Mouse (Mus musculus) MEL (cell line): ENCODE data around the gene Nfe2l2.
A peak's percentile ranks its signal among the peaks of the same experiment; 100 is the strongest.

Experiments
- CHD1 ChIP-seq: IDR thresholded peaks from 2 replicates; pipeline ENCODE4 v1.6.1; 2012; ENCODE audit warnings: low read depth, mild to moderate bottlenecking, inconsistent platforms, low read length, improper control_type of control experiment
- CTCF ChIP-seq, 3 experiments: IDR thresholded peaks in 2 of 3; conservative IDR thresholded peaks in 1 of 3; 2 replicates each; pipeline ENCODE4 v1.5.1; 2011 to 2012; ENCODE audit warnings: low read length in 3 of 3, low read depth in 2 of 3, mild to moderate bottlenecking in 2 of 3, improper control_type of control experiment in 1 of 3, inconsistent platforms in 1 of 3, mixed read lengths in 1 of 3, moderate library complexity in 1 of 3; ENCODE audit not compliant: control insufficient read depth in 1 of 3, insufficient read depth in 1 of 3, poor library complexity in 1 of 3, severe bottlenecking in 1 of 3
- EP300 ChIP-seq, 2 experiments: IDR thresholded peaks; 2 replicates each; pipeline ENCODE4 v1.6.1; 2011; ENCODE audit warnings: improper control_type of control experiment in 2 of 2, low read length in 2 of 2, low read depth in 1 of 2, mild to moderate bottlenecking in 1 of 2
- GATA1 ChIP-seq: IDR thresholded peaks from 2 replicates; pipeline ENCODE4 v1.6.1; 2011; ENCODE audit warnings: low read depth, low read length, improper control_type of control experiment
- JUND ChIP-seq: IDR thresholded peaks from 2 replicates; pipeline ENCODE4 v1.6.1; 2011; ENCODE audit warnings: low read depth, mild to moderate bottlenecking, improper control_type of control experiment, low read length
- MAX ChIP-seq: IDR thresholded peaks from 2 replicates; pipeline ENCODE4 v1.6.1; 2011; ENCODE audit warnings: low read length, improper control_type of control experiment
- MYC ChIP-seq: IDR thresholded peaks from 2 replicates; pipeline ENCODE4 v1.6.1; 2011; ENCODE audit warnings: low read depth, mild to moderate bottlenecking, low read length, improper control_type of control experiment, moderate library complexity
- POLR2A ChIP-seq, 2 experiments: IDR thresholded peaks; 2 replicates each; pipeline ENCODE4 v1.6.1; 2011 to 2012; ENCODE audit warnings: low read length in 2 of 2, mild to moderate bottlenecking in 2 of 2, control low read depth in 1 of 2, improper control_type of control experiment in 1 of 2, low read depth in 1 of 2, moderate library complexity in 1 of 2; ENCODE audit not compliant: control insufficient read depth in 1 of 2, insufficient read depth in 1 of 2, poor library complexity in 1 of 2
- SIN3A ChIP-seq: IDR thresholded peaks from 2 replicates; pipeline ENCODE4 v1.6.1; 2012; ENCODE audit warnings: low read length, improper control_type of control experiment, inconsistent platforms
- UBTF ChIP-seq: IDR thresholded peaks from 2 replicates; pipeline ENCODE4 v1.6.1; 2012; ENCODE audit warnings: low read depth, mild to moderate bottlenecking, inconsistent platforms, low read length, improper control_type of control experiment, moderate library complexity, borderline replicate concordance; ENCODE audit not compliant: insufficient read depth
- USF1 ChIP-seq: IDR thresholded peaks from 2 replicates; pipeline ENCODE4 v1.6.1; 2014; ENCODE audit warnings: low read depth, mild to moderate bottlenecking, inconsistent platforms, low read length, improper control_type of control experiment, moderate library complexity
- USF2 ChIP-seq, 2 experiments: IDR thresholded peaks; 2 replicates each; pipeline ENCODE4 v1.6.1; 2011 to 2012; ENCODE audit warnings: improper control_type of control experiment in 2 of 2, low read length in 2 of 2, borderline replicate concordance in 1 of 2, inconsistent platforms in 1 of 2, low read depth in 1 of 2, mild to moderate bottlenecking in 1 of 2; ENCODE audit not compliant: insufficient read depth in 1 of 2

DNA sequence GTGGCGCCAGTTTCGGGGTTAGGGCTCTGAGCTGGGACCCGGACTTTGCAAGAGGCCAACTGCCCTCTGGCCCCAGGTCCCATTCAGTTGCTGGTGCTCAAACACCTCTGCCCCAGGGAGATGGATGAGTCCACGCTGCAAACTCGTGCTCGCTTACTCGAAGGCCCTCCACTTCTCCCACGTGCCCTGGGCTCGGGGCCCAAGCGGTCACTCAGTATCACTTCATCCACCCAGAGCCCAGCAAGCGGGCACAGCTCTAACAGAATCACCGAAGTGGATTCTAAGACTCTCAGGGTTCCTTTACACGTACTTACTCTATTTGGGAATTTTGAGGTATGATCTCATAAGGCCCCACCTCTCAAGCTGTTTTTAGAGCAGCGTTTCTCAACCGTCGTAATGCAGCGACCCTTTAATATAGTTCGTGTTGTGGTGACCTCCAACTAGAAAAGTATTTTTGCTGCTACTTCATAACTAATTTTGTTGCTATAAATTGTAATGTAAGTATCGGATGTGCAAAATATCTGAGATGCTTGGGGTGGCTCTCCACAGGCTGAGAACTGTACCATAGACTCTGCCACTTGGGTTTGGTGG lies 816 bp upstream of the Nfe2l2 start:
- TF ChIP-seq CTCF (IDR thresholded peaks at IDR 0.05 in 2 of 3, conservative IDR thresholded peaks at IDR 0.05 in 1 of 3; ENCODE audit: control insufficient read depth in 1 of 3, insufficient read depth in 1 of 3, low read depth in 2 of 3, low read length in 3 of 3, poor library complexity in 1 of 3, severe bottlenecking in 1 of 3) (no peak), MYC (peak; percentile 77), USF1 (peak; percentile 30; the same call in 1 of the 2 replicates), JUND (no peak), EP300 (IDR thresholded peaks at IDR 0.05; ENCODE audit: low read depth in 1 of 2, low read length in 2 of 2) (no peak), MAX (peak; percentile 93), SIN3A (no peak), POLR2A (IDR thresholded peaks at IDR 0.05; ENCODE audit: control insufficient read depth in 1 of 2, insufficient read depth in 1 of 2, low read depth in 1 of 2, low read length in 2 of 2, poor library complexity in 1 of 2) (no peak), CHD1 (no peak), USF2 (IDR thresholded peaks at IDR 0.05; ENCODE audit: borderline replicate concordance in 1 of 2, insufficient read depth in 1 of 2, low read depth in 1 of 2, low read length in 2 of 2) (no peak), UBTF (no peak), GATA1 (no peak)
